Mouse (Mus musculus): Measurements from ENCODE around the gene Foxo6.

DNA sequence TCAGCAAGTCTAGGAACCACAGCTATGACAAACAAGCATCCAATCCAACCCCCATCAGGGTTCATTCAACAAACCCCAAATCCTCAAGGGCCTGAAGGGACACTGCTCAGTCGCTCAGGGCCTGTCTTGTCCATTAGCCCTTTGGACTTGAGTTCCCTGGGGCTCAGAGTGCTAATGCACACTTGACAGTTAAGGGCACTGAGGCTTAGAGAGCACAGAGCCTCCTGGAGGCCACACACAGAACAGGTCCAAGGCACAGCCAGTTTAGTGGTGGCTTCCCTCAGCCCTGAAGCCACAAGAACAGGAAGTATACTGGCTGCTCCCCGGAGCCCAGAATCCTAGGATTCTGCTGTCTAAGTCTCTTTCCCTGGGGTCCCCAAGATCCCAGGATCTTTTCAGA is 53.9 kb downstream of the Foxo6 start:
- TF ChIP-seq CTCF (IDR thresholded peaks at IDR 0.05) (peak; percentile 50), EP300 (IDR thresholded peaks at IDR 0.05) (no peak)
